Mouse (Mus musculus) thymus, postnatal 14 days (tissue): ENCODE measurements around the gene Tril.

Experiments used
- DNase-seq: peaks from one replicate; pipeline ENCODE4 v3.0.0; 2021

The Tril gene

GRCm38 (mm10) chr6:53820486-53820985 is at the start of gene Tril:
TSS of gene Tril (minus strand) at chr6:53820830.
- no peak for DNase-seq

GRCm38 (mm10) chr6:53863011-53863410 is 42.4 kb upstream of the Tril start:
- no peak for DNase-seq

- no peak for DNase-seq
Observed at GRCm38 (mm10) chr6:53859106-53859505, 38.5 kb upstream of the Tril start.

GRCm38 (mm10) chr6:53857822-53858221 is 37.2 kb upstream of the Tril start:
- DNase-seq: no peak

- no peak for DNase-seq
Observed at GRCm38 (mm10) chr6:53856775-53857174, 36.1 kb upstream of the Tril start.

- no peak for DNase-seq
Observed at GRCm38 (mm10) chr6:53854971-53855856, 34.6 kb upstream of the Tril start.

- DNase-seq: no peak
Observed at GRCm38 (mm10) chr6:53854226-53854625, 33.6 kb upstream of the Tril start.

- no peak for DNase-seq
Observed at GRCm38 (mm10) chr6:53853546-53853945, 32.9 kb upstream of the Tril start.

- no peak for DNase-seq
Observed at GRCm38 (mm10) chr6:53844626-53845025, 24.0 kb upstream of the Tril start.

GRCm38 (mm10) chr6:53825213-53825612 is 4.6 kb upstream of the Tril start:
- no peak for DNase-seq

GRCm38 (mm10) chr6:53821041-53821501 is 441 bp upstream of the Tril start:
- DNase-seq: no peak

GRCm38 (mm10) chr6:53819761-53820485 is 707 bp downstream of the Tril start:
- no peak for DNase-seq

- DNase-seq: no peak
Observed at GRCm38 (mm10) chr6:53818732-53819661, 1.6 kb downstream of the Tril start.

- no peak for DNase-seq
Observed at GRCm38 (mm10) chr6:53818264-53818731, 2.3 kb downstream of the Tril start.

- DNase-seq: no peak
Observed at GRCm38 (mm10) chr6:53817763-53818174, 2.9 kb downstream of the Tril start.

GRCm38 (mm10) chr6:53816661-53817060 is 4.0 kb downstream of the Tril start:
- no peak for DNase-seq

GRCm38 (mm10) chr6:53815691-53816090 is 4.9 kb downstream of the Tril start:
- no peak for DNase-seq

GRCm38 (mm10) chr6:53814214-53814613 is 6.4 kb downstream of the Tril start:
- no peak for DNase-seq

- no peak for DNase-seq
Observed at GRCm38 (mm10) chr6:53812242-53812641, 8.4 kb downstream of the Tril start.

- DNase-seq: no peak
Observed at GRCm38 (mm10) chr6:53808801-53809200, 11.8 kb downstream of the Tril start.

- DNase-seq: no peak
Observed at GRCm38 (mm10) chr6:53807185-53807584, 13.4 kb downstream of the Tril start.

GRCm38 (mm10) chr6:53806591-53807023 is 14.0 kb downstream of the Tril start:
- DNase-seq: no peak
